Mouse (Mus musculus): ENCODE measurements at regions not wholly inside any gene's neighbourhood (a gene's known extent, or its start where the extent isn't known, plus 50 kb on each side); places are given as distances from the start of the nearest gene placed in this dataset.

DNA sequence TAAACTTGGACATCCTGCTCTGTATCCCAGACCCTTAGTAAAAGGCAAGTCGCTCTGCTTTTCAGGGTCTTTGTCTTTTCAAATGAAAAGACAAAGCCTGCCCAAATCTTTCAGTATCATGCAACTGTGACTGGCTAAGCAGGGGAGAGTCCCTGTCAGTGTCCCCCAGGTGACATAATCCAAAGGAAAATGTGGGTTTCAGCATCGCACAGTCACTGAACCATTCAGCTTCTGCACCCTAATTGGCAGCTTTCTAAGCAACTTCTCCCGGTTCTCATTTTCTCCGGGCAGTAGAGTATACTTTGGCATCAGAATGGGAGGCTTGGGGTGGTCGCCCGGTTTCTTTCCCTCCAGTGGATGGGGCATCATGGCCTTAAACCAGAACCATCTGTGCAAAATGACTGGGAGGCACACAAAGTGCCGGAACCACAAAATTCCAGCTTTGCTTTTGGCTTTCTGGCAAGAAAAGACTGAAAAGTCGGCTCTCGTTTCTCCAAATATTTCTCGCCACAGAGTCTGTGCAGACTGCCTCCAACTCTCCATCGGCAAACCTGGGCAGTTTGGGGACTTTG, 228.3 kb downstream of the Lpin1 start:
- H3K9ac ChIP-seq (ENCODE audit: low read length), result no peak overlapping the region
- H3K9me3 ChIP-seq (replicated peaks; ENCODE audit: control insufficient read depth, low read length), result no peaks in the 10 kb centered on the region
- no peak for DNase-seq (ENCODE audit: low spot score)
- H3K4me1 ChIP-seq (ENCODE audit: control insufficient read depth, insufficient read depth, low read length), result no peaks in the 10 kb centered on the region
- H3K36me3 ChIP-seq (ENCODE audit: control insufficient read depth, insufficient read depth, low read length), result no peaks in the 10 kb centered on the region
- no peak overlapping the region for H3K4me3 ChIP-seq (ENCODE audit: low read depth, low read length)
- 83% methylated on average over 11 of the region's 11 CpGs for WGBS
- no peak overlapping the region for H3K4me2 ChIP-seq (ENCODE audit: low read length)
- H3K27ac ChIP-seq (ENCODE audit: low read depth, low read length), result no peak overlapping the region
- no peak for ATAC-seq
- H3K27me3 ChIP-seq (replicated peaks; ENCODE audit: control insufficient read depth, insufficient read depth, low read length), result no peaks in the 10 kb centered on the region

DNA sequence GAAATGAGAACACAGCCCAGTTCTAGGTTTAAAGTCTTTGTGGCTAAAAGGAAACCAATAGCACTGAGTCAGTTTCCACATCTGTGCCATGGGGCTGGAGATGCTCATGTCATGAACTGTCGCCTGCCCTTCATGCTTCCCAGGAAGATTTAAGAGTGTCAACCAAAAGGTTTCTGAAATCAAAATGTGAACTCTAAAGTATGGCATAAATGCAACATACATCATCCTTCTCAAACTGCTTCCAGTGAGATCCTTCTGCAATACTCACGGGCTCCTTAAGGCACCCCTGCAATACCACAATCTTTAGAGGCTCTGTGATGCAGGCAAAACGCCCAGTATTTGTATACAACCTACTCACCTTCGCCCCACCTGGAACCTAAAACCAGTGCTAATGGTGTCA, 229.7 kb downstream of the Lpin1 start:
- Histone ChIP-seq H3K4me1 (ENCODE audit: control insufficient read depth, insufficient read depth, low read length) (no peaks in the 10 kb centered on the region), H3K27ac (ENCODE audit: low read depth, low read length) (no peak overlapping the region), H3K4me2 (ENCODE audit: low read length) (no peak overlapping the region), H3K27me3 (replicated peaks; ENCODE audit: control insufficient read depth, insufficient read depth, low read length) (no peaks in the 10 kb centered on the region), H3K9me3 (replicated peaks; ENCODE audit: control insufficient read depth, low read length) (no peaks in the 10 kb centered on the region), H3K36me3 (ENCODE audit: control insufficient read depth, insufficient read depth, low read length) (no peaks in the 10 kb centered on the region), H3K4me3 (ENCODE audit: low read depth, low read length) (no peak overlapping the region), H3K9ac (ENCODE audit: low read length) (no peak overlapping the region)
- ATAC-seq, result no peak
- 87% methylated on average over 4 of the region's 4 CpGs for WGBS
- DNase-seq (ENCODE audit: low spot score), result no peak

DNA sequence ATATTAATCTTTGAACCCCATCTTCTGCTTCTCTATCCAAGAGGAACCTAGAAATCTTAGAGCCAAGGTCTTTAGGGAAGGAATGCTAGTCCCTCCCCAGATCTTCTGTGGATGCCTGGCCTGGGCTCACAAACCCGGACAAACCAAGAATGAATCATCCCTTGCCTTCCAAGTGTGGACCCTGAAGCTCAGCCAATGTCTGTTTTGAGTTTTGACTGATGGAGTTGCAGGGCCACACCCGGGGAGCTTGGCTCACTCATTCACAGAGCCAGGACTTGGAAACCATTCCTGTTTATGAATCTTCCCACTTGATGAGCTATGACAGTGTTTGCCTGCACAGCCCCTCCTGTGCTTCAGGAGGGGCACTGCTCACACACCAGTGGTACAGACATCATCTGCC, 230.4 kb downstream of the Lpin1 start:
- ATAC-seq, result no peak
- WGBS, result 90% methylated on average over 2 of the region's 2 CpGs

DNA sequence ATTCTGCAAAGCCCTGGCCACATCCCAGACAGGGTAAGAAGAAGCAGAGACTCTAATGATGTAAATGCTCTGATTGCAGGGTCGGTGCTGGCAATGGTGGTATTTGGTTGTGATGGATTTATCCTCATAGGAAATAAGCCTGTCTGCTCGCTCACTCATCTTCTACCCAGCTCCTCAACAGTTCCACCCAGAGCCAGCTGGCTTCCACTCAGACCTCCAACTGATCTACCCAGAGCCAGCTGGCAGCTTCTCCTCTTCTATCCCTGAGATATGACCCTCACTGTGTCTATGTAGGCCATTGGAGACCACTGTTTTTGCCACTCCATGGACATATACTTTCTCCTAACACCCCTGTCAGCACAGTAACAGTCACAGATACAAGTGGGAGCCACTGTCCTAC, 231.4 kb downstream of the Lpin1 start:
- no peak overlapping the region for H3K4me3 ChIP-seq (ENCODE audit: low read depth, low read length)
- ATAC-seq (no peak), DNase-seq (ENCODE audit: low spot score) (no peak)
- 83% methylated on average over 2 of the region's 2 CpGs for WGBS
- H3K4me2 ChIP-seq (ENCODE audit: low read length), result no peak overlapping the region
- no peaks in the 10 kb centered on the region for H3K36me3 ChIP-seq (ENCODE audit: control insufficient read depth, insufficient read depth, low read length)
- H3K27me3 ChIP-seq (replicated peaks; ENCODE audit: control insufficient read depth, insufficient read depth, low read length), result no peaks in the 10 kb centered on the region
- no peaks in the 10 kb centered on the region for H3K4me1 ChIP-seq (ENCODE audit: control insufficient read depth, insufficient read depth, low read length)
- no peaks in the 10 kb centered on the region for H3K9me3 ChIP-seq (replicated peaks; ENCODE audit: control insufficient read depth, low read length)
- no peak overlapping the region for H3K9ac ChIP-seq (ENCODE audit: low read length)
- H3K27ac ChIP-seq (ENCODE audit: low read depth, low read length), result no peak overlapping the region

More for the DNA sequence above, 230.4 kb downstream of the Lpin1 start:
- H3K4me2 ChIP-seq (ENCODE audit: low read length), result no peak overlapping the region
- no peaks in the 10 kb centered on the region for H3K9me3 ChIP-seq (replicated peaks; ENCODE audit: control insufficient read depth, low read length)
- DNase-seq (ENCODE audit: low spot score), result no peak
- H3K27me3 ChIP-seq (replicated peaks; ENCODE audit: control insufficient read depth, insufficient read depth, low read length), result no peaks in the 10 kb centered on the region
- H3K27ac ChIP-seq (ENCODE audit: low read depth, low read length), result no peak overlapping the region
- no peaks in the 10 kb centered on the region for H3K4me1 ChIP-seq (ENCODE audit: control insufficient read depth, insufficient read depth, low read length)
- no peak overlapping the region for H3K4me3 ChIP-seq (ENCODE audit: low read depth, low read length)
- H3K9ac ChIP-seq (ENCODE audit: low read length), result no peak overlapping the region
- H3K36me3 ChIP-seq (ENCODE audit: control insufficient read depth, insufficient read depth, low read length), result no peaks in the 10 kb centered on the region

DNA sequence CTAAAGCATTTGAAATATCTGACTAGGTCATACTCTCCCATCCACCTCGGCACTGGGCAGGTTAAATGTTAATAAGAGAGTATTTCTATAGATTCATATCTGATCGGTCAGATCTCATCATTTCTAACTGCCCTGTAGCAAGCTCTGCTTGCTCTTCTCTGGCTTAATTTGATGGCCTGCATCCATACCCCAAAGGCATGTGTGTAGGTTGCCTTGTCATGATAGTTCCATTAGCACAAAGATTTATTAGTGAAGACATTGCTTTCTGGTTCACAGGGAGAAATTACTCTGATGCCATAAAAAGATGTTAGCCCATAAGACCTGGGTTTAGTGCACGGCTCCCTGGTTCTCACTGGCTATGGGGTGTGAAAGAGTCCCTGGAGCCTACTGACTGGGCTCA, 232.3 kb downstream of the Lpin1 start:
- no peak for DNase-seq (ENCODE audit: low spot score)
- H3K4me3 ChIP-seq (ENCODE audit: low read depth, low read length), result no peak overlapping the region
- H3K27me3 ChIP-seq (replicated peaks; ENCODE audit: control insufficient read depth, insufficient read depth, low read length), result no peaks in the 10 kb centered on the region
- H3K4me2 ChIP-seq (ENCODE audit: low read length), result no peak overlapping the region
- H3K36me3 ChIP-seq (ENCODE audit: control insufficient read depth, insufficient read depth, low read length), result no peaks in the 10 kb centered on the region
- no peaks in the 10 kb centered on the region for H3K4me1 ChIP-seq (ENCODE audit: control insufficient read depth, insufficient read depth, low read length)
- H3K9me3 ChIP-seq (replicated peaks; ENCODE audit: control insufficient read depth, low read length), result no peaks in the 10 kb centered on the region
- no peak overlapping the region for H3K27ac ChIP-seq (ENCODE audit: low read depth, low read length)
- ATAC-seq, result no peak
- WGBS, result 92% methylated on average over 3 of the region's 3 CpGs
- H3K9ac ChIP-seq (ENCODE audit: low read length), result no peak overlapping the region

DNA sequence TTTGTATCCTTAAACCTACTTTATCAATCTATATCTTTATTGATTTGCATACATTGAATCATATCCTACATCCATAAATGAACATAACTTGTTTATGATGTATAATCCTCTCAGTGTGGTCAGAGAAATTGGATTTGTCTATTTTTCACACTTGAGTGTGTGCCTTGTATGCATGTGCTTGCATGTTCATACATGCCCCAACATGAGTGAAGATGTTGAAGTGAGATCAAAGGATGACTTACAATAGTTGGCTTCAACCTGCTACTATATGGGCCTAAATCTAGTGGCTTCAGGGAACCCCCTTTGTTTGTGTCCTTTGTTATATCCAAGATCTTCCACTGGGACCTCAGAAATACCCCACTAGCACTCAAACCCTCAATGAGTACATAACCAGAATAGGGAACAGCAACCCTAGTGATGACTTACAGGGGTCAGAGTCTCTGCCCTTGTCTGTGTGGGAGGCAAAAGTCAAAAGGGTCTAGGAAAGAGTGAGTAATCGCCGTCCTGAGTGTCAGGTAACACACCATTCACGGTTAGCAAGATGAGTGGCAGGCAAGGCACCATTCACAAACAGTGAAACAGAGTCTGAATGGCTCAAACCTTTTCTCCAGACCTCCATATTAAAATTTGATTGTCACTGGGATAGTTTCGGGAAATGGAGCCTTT, 236.3 kb downstream of the Lpin1 start:
- Histone ChIP-seq H3K27ac (ENCODE audit: low read depth, low read length) (no peak overlapping the region), H3K4me2 (ENCODE audit: low read length) (no peak overlapping the region), H3K36me3 (ENCODE audit: control insufficient read depth, insufficient read depth, low read length) (no peaks in the 10 kb centered on the region), H3K4me3 (ENCODE audit: low read depth, low read length) (no peak overlapping the region), H3K9ac (ENCODE audit: low read length) (no peak overlapping the region), H3K9me3 (replicated peaks; ENCODE audit: control insufficient read depth, low read length) (no peaks in the 10 kb centered on the region), H3K27me3 (replicated peaks; ENCODE audit: control insufficient read depth, insufficient read depth, low read length) (no peaks in the 10 kb centered on the region), H3K4me1 (ENCODE audit: control insufficient read depth, insufficient read depth, low read length) (no peaks in the 10 kb centered on the region)
- ATAC-seq (no peak), DNase-seq (ENCODE audit: low spot score) (no peak)
- WGBS, result 80% methylated on average over 4 of the region's 4 CpGs

DNA sequence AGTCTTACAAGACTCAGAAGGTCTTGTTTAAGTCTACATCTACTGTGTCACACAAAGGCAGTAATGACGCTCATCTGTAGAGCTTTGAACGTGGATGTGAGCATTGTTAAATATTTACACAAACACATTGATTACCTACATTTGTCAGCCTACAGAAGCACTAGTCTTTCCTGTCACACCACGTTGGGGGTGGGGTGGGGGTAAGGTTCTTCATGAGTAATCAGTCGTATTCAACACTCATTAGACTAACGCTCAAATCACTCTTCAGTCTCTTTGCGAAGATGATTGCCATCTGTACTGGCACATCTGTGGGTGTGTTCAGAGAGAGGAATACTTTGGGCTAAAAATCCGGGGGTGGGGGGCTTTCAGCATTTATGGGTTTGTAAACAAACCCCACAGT, 240.7 kb downstream of the Lpin1 start:
- Histone ChIP-seq H3K4me3 (ENCODE audit: low read depth, low read length) (no peak overlapping the region), H3K9me3 (replicated peaks; ENCODE audit: control insufficient read depth, low read length) (no peaks in the 10 kb centered on the region), H3K36me3 (ENCODE audit: control insufficient read depth, insufficient read depth, low read length) (no peaks in the 10 kb centered on the region), H3K27ac (ENCODE audit: low read depth, low read length) (no peak overlapping the region), H3K27me3 (replicated peaks; ENCODE audit: control insufficient read depth, insufficient read depth, low read length) (no peaks in the 10 kb centered on the region), H3K4me1 (ENCODE audit: control insufficient read depth, insufficient read depth, low read length) (no peaks in the 10 kb centered on the region), H3K9ac (ENCODE audit: low read length) (no peak overlapping the region), H3K4me2 (ENCODE audit: low read length) (no peak overlapping the region)
- DNase-seq (ENCODE audit: low spot score), result peak; percentile 51
- ATAC-seq, result peak; percentile 48; the same call in 1 of the 2 replicates
- WGBS, result 76% methylated on average over 7 of the region's 7 CpGs

DNA sequence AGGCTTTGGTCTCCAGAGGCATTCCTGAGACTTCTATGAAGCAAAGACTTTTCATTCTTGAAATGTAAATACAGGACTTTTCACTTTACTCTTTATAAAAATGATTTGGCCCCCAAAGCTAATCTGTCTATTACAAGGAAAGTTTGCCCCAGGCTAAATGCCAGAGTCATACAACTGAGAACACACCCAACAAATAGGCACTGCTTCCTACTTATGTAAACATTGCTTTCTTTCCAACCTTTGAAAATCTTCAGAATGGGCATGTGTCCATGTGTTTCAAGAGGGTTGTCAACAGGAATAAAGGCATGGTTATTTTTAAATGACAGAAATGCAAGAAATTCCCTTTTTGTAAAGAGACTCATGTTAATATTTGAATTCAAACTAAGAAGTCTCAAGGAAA, 248.4 kb downstream of the Lpin1 start:
- 0 out of 2 replicates have a peak, but pooled peaks cover 4% of the 10 kb centered on the region for H3K9me3 ChIP-seq (replicated peaks; ENCODE audit: control insufficient read depth, low read length)
- H3K4me1 ChIP-seq (ENCODE audit: control insufficient read depth, insufficient read depth, low read length), result no peaks in the 10 kb centered on the region
- no peak overlapping the region for H3K4me3 ChIP-seq (ENCODE audit: low read depth, low read length)
- no peak overlapping the region for H3K4me2 ChIP-seq (ENCODE audit: low read length)
- no peaks in the 10 kb centered on the region for H3K27me3 ChIP-seq (replicated peaks; ENCODE audit: control insufficient read depth, insufficient read depth, low read length)
- DNase-seq (ENCODE audit: low spot score), result no peak
- no peak overlapping the region for H3K27ac ChIP-seq (ENCODE audit: low read depth, low read length)
- H3K9ac ChIP-seq (ENCODE audit: low read length), result no peak overlapping the region
- H3K36me3 ChIP-seq (ENCODE audit: control insufficient read depth, insufficient read depth, low read length), result no peaks in the 10 kb centered on the region
- ATAC-seq, result no peak

DNA sequence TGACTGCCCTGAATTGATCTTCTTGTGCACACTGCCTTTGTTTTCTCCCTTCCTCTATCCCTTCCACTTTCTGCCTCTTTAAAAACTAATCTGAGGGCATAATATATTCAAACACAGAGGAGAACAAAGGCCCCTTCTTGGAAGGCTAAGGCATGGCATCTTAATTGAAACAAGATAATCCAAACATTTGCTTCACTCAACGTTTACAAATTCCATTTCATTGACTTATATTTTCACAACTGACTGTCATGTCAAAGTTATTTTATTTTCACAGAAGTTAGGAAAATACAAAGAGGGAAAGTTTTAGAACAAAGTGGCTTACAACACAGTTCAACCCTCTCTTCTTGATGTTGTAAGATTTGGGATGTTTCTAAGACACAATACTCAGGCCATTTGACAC, 251.9 kb downstream of the Lpin1 start:
- no peak overlapping the region for H3K27ac ChIP-seq (ENCODE audit: low read depth, low read length)
- DNase-seq (ENCODE audit: low spot score) (no peak), ATAC-seq (no peak)
- no peak overlapping the region for H3K9ac ChIP-seq (ENCODE audit: low read length)
- H3K4me3 ChIP-seq (ENCODE audit: low read depth, low read length), result no peak overlapping the region
- H3K4me2 ChIP-seq (ENCODE audit: low read length), result no peak overlapping the region
- 0 out of 2 replicates have a peak, but pooled peaks cover 4% of the 10 kb centered on the region for H3K9me3 ChIP-seq (replicated peaks; ENCODE audit: control insufficient read depth, low read length)
- no peaks in the 10 kb centered on the region for H3K36me3 ChIP-seq (ENCODE audit: control insufficient read depth, insufficient read depth, low read length)
- no peaks in the 10 kb centered on the region for H3K4me1 ChIP-seq (ENCODE audit: control insufficient read depth, insufficient read depth, low read length)
- H3K27me3 ChIP-seq (replicated peaks; ENCODE audit: control insufficient read depth, insufficient read depth, low read length), result no peaks in the 10 kb centered on the region
- WGBS, result 5% methylated on average over 1 of the region's 1 CpGs

Data from forebrain, embryonic 14.5 days (tissue).